Mouse (Mus musculus) forebrain, postnatal 0 days (tissue): Measurements from ENCODE around the gene Car10. TPM values are rescaled to one million over a fixed set of nuclear protein-coding genes. Genes with fewer than 3 reads are reported as not detected.

Experiments used
- ATAC-seq: fragments of 200-750 bp; cut with Nextera tagmentation; 2 replicates; pipeline ENCODE4 v1.8.0; 2017; ENCODE audit warnings: mild to moderate bottlenecking, moderate library complexity
- DNase-seq: peaks from one replicate; pipeline ENCODE4 v3.0.0-alpha.2; 2015
- H3K27ac ChIP-seq: fragments of 300-500 bp; sonication (generic); 2 replicates; pipeline ENCODE4 v1.5.1; 2014; ENCODE audit warnings: low read depth, mild to moderate bottlenecking, antibody characterized with exemption, low read length, moderate library complexity, mixed read lengths
- H3K27me3 ChIP-seq: fragments of 300-500 bp; sonication (generic); 2 replicates; pipeline ENCODE4 v1.6.1; 2014; ENCODE audit warnings: mild to moderate bottlenecking, low read length, mixed read lengths; ENCODE audit not compliant: insufficient read depth
- H3K36me3 ChIP-seq: fragments of 300-500 bp; sonication (generic); 2 replicates; pipeline ENCODE4 v1.6.1; 2014; ENCODE audit warnings: mild to moderate bottlenecking, moderate library complexity; ENCODE audit not compliant: insufficient read depth
- H3K4me1 ChIP-seq: fragments of 300-500 bp; sonication (generic); 2 replicates; pipeline ENCODE4 v1.6.1; 2014; ENCODE audit warnings: antibody characterized with exemption; ENCODE audit not compliant: insufficient read depth
- H3K4me2 ChIP-seq: fragments of 300-500 bp; sonication (generic); 2 replicates; pipeline ENCODE4 v1.6.1; 2014; ENCODE audit warnings: low read depth, mild to moderate bottlenecking, moderate library complexity
- H3K4me3 ChIP-seq: fragments of 300-500 bp; sonication (generic); 2 replicates; pipeline ENCODE4 v1.5.1; 2014; ENCODE audit warnings: low read depth, low read length, mixed read lengths
- H3K9ac ChIP-seq: fragments of 300-500 bp; sonication (generic); 2 replicates; pipeline ENCODE4 v1.6.1; 2014; ENCODE audit warnings: mild to moderate bottlenecking
- H3K9me3 ChIP-seq: fragments of 300-500 bp; sonication (generic); 2 replicates; pipeline ENCODE4 v1.6.1; 2016; ENCODE audit warnings: low read length
- CTCF ChIP-seq: sonication (generic); IDR thresholded peaks from 2 replicates; pipeline ENCODE4 v1.5.1; 2016; ENCODE audit warnings: antibody characterized with exemption, control low read depth, low read depth
- WGBS: fragments of 180-500 bp; shearing (Covaris S2); extraction: QIAGEN DNeasy Blood & Tissue Kit; methylation state at CpG from one replicate; pipeline ENCODE4 v1.1.7; 2014; 5-methylcytosine and 5-hydroxymethylcytosine counted together
- polyA plus RNA-seq: library from polyadenylated mRNA; unstranded; fragments of >200 nt; fragmentation: Nextera tagmentation; extraction: Ambion mirVana; gene quantifications from 2 replicates; pipeline ENCODE4 v1.2.1, GENCODE M21; 2015
- total RNA-seq: library from RNA; depleted of rRNA; stranded (reverse); fragments of >200 nt; gene quantifications from 2 replicates; pipeline ENCODE4 v1.2.3, GENCODE M21; 2014

Car10 gene
- total and polyA plus RNA-seq, 2 experiments from 2014 or later = 25.6 to 34.6 TPM

DNA sequence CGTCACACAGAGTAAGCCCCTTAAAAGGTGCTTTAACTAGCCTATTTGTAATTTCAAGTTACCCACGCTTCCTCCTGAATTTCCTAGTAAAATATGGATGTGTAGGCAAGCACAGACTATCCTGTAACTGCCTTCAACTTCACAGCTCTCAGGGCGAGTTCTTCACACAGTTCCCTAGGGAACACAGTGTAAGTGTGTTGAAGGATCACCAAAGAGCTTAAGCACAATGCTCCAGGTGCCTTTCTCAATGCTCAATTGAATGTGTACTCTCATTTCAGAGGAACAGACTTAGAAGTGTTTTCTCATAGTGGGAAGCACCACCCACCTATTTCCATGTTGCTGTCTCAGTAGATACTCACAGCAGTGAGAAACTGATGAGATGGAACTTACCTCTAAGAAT lies 492.8 kb downstream of the Car10 start:
- 79% methylated on average over 3 of the region's 3 CpGs for WGBS
- no peak overlapping the region for H3K9ac ChIP-seq
- H3K36me3 ChIP-seq = no peaks in the 10 kb centered on the region
- H3K27me3 ChIP-seq = no peaks in the 10 kb centered on the region
- ATAC-seq (no peak), DNase-seq (no peak)
- no peak for TF ChIP-seq CTCF
- no peak overlapping the region for H3K4me2 ChIP-seq
- H3K4me3 ChIP-seq = no peak overlapping the region
- no peaks in the 10 kb centered on the region for H3K4me1 ChIP-seq
- H3K27ac ChIP-seq = no peak overlapping the region
- H3K9me3 ChIP-seq = no peaks in the 10 kb centered on the region

DNA sequence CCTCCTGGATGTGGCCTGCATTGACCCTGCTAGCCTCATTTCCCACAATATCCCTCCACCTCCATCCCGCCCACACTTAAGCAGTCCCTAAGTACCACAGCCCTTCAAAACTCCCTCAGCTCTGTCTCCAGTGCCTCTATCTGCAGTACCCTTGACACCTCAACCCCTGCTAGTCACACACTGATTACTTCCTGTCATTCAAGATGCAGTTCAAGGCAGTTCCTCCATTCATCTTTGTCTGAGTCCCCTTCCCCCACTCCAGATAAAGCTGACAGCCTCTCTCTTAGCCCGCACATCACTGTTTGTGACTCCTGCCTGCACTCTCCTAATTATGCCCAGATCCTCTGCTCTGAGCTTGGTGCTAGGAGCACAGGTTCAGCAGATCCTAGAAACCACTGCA lies 496.2 kb downstream of the Car10 start:
- 56% methylated on average over 2 of the region's 2 CpGs for WGBS
- no peak; the same call in 1 of the 2 replicates for ATAC-seq
- no peaks in the 10 kb centered on the region for H3K4me1 ChIP-seq

GRCm38 (mm10) chr11:93598175-93598574 lies 500.3 kb downstream of the Car10 start:
- H3K27me3 ChIP-seq = no peaks in the 10 kb centered on the region
- H3K9ac ChIP-seq = no peak overlapping the region
- no peaks in the 10 kb centered on the region for H3K36me3 ChIP-seq
- no peaks in the 10 kb centered on the region for H3K9me3 ChIP-seq
- WGBS = 56% methylated on average over 4 of the region's 4 CpGs
- ATAC-seq (no peak), DNase-seq (no peak)
- no peak overlapping the region for H3K4me3 ChIP-seq
- H3K4me2 ChIP-seq = no peak overlapping the region
- H3K4me1 ChIP-seq = no peaks in the 10 kb centered on the region
- TF ChIP-seq CTCF = no peak
- no peak overlapping the region for H3K27ac ChIP-seq

More for the DNA sequence above, 496.2 kb downstream of the Car10 start:
- no peak overlapping the region for H3K4me2 ChIP-seq
- H3K27ac ChIP-seq = no peak overlapping the region
- no peak overlapping the region for H3K9ac ChIP-seq
- H3K4me3 ChIP-seq = no peak overlapping the region
- H3K9me3 ChIP-seq = no peaks in the 10 kb centered on the region
- no peaks in the 10 kb centered on the region for H3K27me3 ChIP-seq
- no peak for DNase-seq
- H3K36me3 ChIP-seq = no peaks in the 10 kb centered on the region
- TF ChIP-seq CTCF = no peak

DNA sequence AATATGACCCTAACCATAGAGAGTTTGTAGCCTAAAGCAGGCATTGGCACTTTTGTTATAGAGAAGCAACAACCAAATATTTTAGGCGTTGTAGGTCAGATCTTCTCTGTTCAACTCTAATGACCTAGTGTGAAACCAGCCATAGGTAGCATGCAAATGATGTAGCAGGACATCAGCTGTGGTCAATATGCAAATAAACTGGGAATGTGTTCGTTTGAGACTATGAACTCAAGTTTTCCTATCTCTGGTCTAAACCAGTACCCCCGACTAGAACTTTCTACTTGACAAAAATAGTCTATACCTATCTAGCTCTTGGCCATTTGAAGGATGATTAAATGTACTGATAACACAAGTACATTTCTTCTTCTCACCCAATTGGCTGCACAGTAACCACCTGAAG lies 501.9 kb downstream of the Car10 start:
- 89% methylated on average over 3 of the region's 3 CpGs for WGBS
- Histone ChIP-seq H3K9me3 (no peaks in the 10 kb centered on the region), H3K4me1 (no peaks in the 10 kb centered on the region), H3K4me3 (no peak overlapping the region), H3K36me3 (no peaks in the 10 kb centered on the region), H3K27me3 (no peaks in the 10 kb centered on the region), H3K9ac (no peak overlapping the region), H3K27ac (no peak overlapping the region), H3K4me2 (no peak overlapping the region)
- ATAC-seq (no peak), DNase-seq (no peak)
- no peak for TF ChIP-seq CTCF

- WGBS = 34% methylated on average over 1 of the region's 1 CpGs
- no peaks in the 10 kb centered on the region for H3K9me3 ChIP-seq
- DNase-seq (no peak), ATAC-seq (no peak)
- H3K36me3 ChIP-seq = no peaks in the 10 kb centered on the region
- H3K4me1 ChIP-seq = no peaks in the 10 kb centered on the region
- H3K4me3 ChIP-seq = no peak overlapping the region
- H3K27me3 ChIP-seq = no peaks in the 10 kb centered on the region
- no peak overlapping the region for H3K9ac ChIP-seq
- H3K4me2 ChIP-seq = no peak overlapping the region
- H3K27ac ChIP-seq = no peak overlapping the region
- no peak for TF ChIP-seq CTCF
Observed at GRCm38 (mm10) chr11:93603575-93603974, 505.7 kb downstream of the Car10 start.

GRCm38 (mm10) chr11:93607111-93607510 lies 509.3 kb downstream of the Car10 start:
- no peak overlapping the region for H3K4me2 ChIP-seq
- H3K36me3 ChIP-seq = no peaks in the 10 kb centered on the region
- H3K9me3 ChIP-seq = no peaks in the 10 kb centered on the region
- H3K27ac ChIP-seq = no peak overlapping the region
- H3K9ac ChIP-seq = no peak overlapping the region
- TF ChIP-seq CTCF = no peak
- no peaks in the 10 kb centered on the region for H3K27me3 ChIP-seq
- no peaks in the 10 kb centered on the region for H3K4me1 ChIP-seq
- no peak overlapping the region for H3K4me3 ChIP-seq
- DNase-seq (no peak), ATAC-seq (no peak)
- WGBS = 76% methylated on average over 1 of the region's 1 CpGs

- DNase-seq (no peak), ATAC-seq (no peak)
- H3K36me3 ChIP-seq = no peaks in the 10 kb centered on the region
- no peak overlapping the region for H3K4me2 ChIP-seq
- H3K9ac ChIP-seq = no peak overlapping the region
- no peak overlapping the region for H3K27ac ChIP-seq
- no peaks in the 10 kb centered on the region for H3K27me3 ChIP-seq
- H3K9me3 ChIP-seq = no peaks in the 10 kb centered on the region
- WGBS = 42% methylated on average over 7 of the region's 7 CpGs
- H3K4me1 ChIP-seq = no peaks in the 10 kb centered on the region
- TF ChIP-seq CTCF = no peak
- H3K4me3 ChIP-seq = no peak overlapping the region
Observed at GRCm38 (mm10) chr11:93608716-93609115, 510.9 kb downstream of the Car10 start.

GRCm38 (mm10) chr11:93612071-93612470 lies 514.2 kb downstream of the Car10 start:
- no peak overlapping the region for H3K9ac ChIP-seq
- no peaks in the 10 kb centered on the region for H3K27me3 ChIP-seq
- no peaks in the 10 kb centered on the region for H3K36me3 ChIP-seq
- H3K4me1 ChIP-seq = no peaks in the 10 kb centered on the region
- H3K9me3 ChIP-seq = no peaks in the 10 kb centered on the region
- no peak overlapping the region for H3K4me2 ChIP-seq
- TF ChIP-seq CTCF = no peak
- no peak overlapping the region for H3K4me3 ChIP-seq
- no peak for DNase-seq
- WGBS = 70% methylated on average over 4 of the region's 4 CpGs
- no peak for ATAC-seq
- no peak overlapping the region for H3K27ac ChIP-seq
